Mouse (Mus musculus) limb, embryonic 10.5 days (tissue): ENCODE measurements around the gene Eef1akmt2. TPM values are rescaled to one million over a fixed set of nuclear protein-coding genes. Genes with fewer than 3 reads are reported as not detected.

Experiments
- DNase-seq: peaks from one replicate; pipeline ENCODE4 v3.0.0-alpha.2; 2017; ENCODE audit warnings: low spot score
- H3K27ac ChIP-seq: fragments of 300-500 bp; sonication (generic); 2 replicates; pipeline ENCODE4 v1.5.1; 2016; ENCODE audit warnings: mild to moderate bottlenecking
- H3K27me3 ChIP-seq: fragments of 300-500 bp; sonication (generic); 2 replicates; pipeline ENCODE4 v1.6.1; 2016; ENCODE audit warnings: low read depth, mild to moderate bottlenecking; ENCODE audit not compliant: poor library complexity, severe bottlenecking
- H3K36me3 ChIP-seq: fragments of 300-500 bp; sonication (generic); 2 replicates; pipeline ENCODE4 v1.6.1; 2016; ENCODE audit warnings: mild to moderate bottlenecking, moderate library complexity
- H3K4me1 ChIP-seq: fragments of 300-500 bp; sonication (generic); 2 replicates; pipeline ENCODE4 v1.6.1; 2016
- H3K4me3 ChIP-seq: fragments of 300-500 bp; sonication (generic); 2 replicates; pipeline ENCODE4 v1.5.1; 2016; ENCODE audit warnings: mild to moderate bottlenecking, moderate library complexity
- H3K9me3 ChIP-seq: fragments of 300-500 bp; sonication (generic); replicated peaks from 2 replicates; pipeline ENCODE4 v1.6.1; 2016; ENCODE audit warnings: mild to moderate bottlenecking
- WGBS: fragments of 180-500 bp; shearing (Covaris S2); methylation state at CpG from one replicate; pipeline ENCODE4 v1.1.7; 2016; 5-methylcytosine and 5-hydroxymethylcytosine counted together
- polyA plus RNA-seq: library from polyadenylated mRNA; unstranded; fragments of >200 nt; fragmentation: Nextera tagmentation; extraction: Ambion mirVana; gene quantifications from 2 replicates; pipeline ENCODE4 v1.2.1, GENCODE M21; 2016

The Eef1akmt2 gene
- polyA plus RNA-seq, result 74.0 and 74.6 TPM in 2 replicates

DNA sequence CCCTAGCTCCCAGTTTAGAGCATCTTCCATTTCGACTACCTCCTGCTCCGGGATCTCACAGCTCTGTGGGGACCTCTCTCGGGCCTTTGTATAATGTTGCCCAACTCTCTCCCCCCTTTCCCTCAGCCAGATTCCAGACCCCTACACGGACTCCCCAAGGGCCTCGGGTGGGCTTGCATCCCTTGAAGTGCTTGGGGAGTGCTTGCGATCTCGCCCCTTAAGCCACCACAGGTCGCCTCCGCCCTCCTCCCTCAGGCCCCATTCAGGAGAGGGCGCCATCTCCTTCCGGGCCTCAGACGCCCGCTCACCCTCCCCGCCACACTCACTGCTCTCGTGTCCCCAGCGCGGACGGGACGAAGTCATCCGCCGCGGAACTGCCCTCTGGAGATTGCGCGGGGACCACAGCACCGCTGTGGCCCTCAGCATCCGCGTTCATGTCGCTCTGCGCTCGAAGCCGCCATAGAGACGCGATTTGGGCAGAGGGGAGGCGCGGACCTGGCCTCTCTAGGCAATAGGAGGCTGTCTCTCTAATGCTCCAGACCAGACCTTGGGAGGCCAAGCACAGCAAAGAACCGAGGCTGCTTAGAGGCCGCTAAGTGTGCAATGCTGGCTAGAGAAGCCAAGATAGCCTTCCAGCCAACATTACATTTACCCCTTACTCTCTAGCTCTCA, at the start of gene Eef1akmt2:
Eef1akmt2 (minus strand) TSS at position 501 of the 672 bp plus-strand sequence.
- peak; percentile 88 for DNase-seq
- Histone ChIP-seq H3K27ac (peak within 1 kb of the TSS; percentile 99), H3K9me3 (no peaks in the 10 kb centered on the region), H3K4me3 (peak within 1 kb of the TSS; percentile 90), H3K27me3 (no peaks in the 10 kb centered on the region), H3K4me1 (peaks cover 25% of the 10 kb centered on the region), H3K36me3 (peaks cover 34% of the 10 kb centered on the region)
- under 1% methylated on average over 37 of the region's 37 CpGs for WGBS

DNA sequence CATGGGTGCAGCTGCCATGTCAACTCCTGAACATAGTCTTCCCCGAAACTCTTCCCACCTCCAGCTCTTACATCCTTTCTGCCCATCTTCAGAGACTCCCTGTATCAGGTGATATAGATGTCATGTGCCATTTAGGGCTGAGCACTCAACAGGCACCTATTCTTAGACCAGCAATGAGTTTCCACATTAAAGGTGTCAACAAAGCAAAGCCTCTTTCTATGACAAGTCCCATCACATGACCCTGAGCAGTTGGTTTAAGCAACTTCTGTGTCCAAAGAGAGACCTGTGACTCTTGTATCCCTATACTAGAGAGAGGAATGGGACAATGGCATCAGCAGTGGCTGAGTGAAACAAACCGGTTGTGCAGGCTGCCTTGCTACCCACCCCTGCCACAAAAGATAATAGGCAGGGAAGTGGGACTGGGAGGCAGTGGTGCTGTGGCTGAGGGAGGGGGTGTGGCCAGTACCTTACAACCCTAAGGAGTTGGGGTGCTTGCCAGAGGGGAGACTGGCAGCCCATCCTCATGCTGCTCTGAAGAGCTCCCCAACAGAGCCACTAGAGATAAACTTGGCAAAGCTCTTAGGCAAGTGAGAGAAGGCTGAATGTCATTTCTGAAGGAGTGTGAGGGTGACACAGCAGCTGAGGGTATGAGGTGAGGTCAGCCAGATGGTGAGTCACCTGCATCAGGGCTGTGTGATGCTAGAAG, 48.5 kb upstream of the Eef1akmt2 start:
- Histone ChIP-seq H3K4me3 (no peak overlapping the region), H3K9me3 (no peaks in the 10 kb centered on the region), H3K27me3 (no peaks in the 10 kb centered on the region), H3K4me1 (no peaks in the 10 kb centered on the region), H3K27ac (no peak overlapping the region), H3K36me3 (no peaks in the 10 kb centered on the region)
- no peak for DNase-seq
- WGBS, result 60% methylated on average over 2 of the region's 2 CpGs

DNA sequence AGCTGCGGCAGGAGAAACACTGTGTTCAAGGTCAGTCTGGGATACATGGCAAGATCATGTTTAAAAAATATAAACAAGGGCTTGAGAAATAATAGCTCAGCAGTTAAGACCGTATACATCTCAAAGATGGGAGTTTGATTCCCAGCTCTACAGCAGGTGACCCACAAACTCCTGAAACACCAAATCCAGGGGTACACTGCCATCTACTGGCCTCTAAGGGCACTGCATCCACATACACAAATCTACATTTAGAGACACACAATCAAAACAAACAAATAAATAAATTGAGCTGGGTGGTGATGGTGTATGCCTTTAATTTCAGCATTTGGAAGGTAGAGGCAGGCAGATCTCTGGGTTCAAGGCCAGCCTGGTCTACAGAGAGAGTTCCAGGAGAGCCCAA, 45.8 kb upstream of the Eef1akmt2 start:
- no peaks in the 10 kb centered on the region for H3K36me3 ChIP-seq
- H3K9me3 ChIP-seq, result no peaks in the 10 kb centered on the region
- WGBS, result 89% methylated on average over 2 of the region's 2 CpGs
- H3K27ac ChIP-seq, result no peak overlapping the region
- H3K4me1 ChIP-seq, result no peaks in the 10 kb centered on the region
- H3K27me3 ChIP-seq, result no peaks in the 10 kb centered on the region
- no peak overlapping the region for H3K4me3 ChIP-seq
- no peak for DNase-seq

DNA sequence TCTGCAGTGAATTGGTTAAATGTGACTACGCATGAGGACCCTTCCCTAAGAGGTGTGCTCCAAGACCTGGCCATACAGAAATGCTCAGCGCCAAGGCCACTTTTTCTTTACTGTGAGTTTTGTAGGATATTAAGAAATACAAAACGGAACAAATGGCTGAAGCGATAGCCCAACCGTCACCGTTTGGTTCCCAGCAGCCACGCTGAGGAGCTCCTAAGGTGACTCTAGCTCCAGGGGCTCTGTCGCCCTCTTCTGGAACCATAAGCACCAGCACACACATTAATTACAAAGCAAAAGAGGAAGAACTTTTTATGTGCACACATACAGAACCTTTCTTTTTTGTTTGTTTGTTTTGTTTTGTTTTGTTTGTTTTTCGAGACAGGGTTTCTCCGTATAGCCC, 44.8 kb upstream of the Eef1akmt2 start:
- DNase-seq, result no peak
- WGBS, result 82% methylated on average over 10 of the region's 10 CpGs

DNA sequence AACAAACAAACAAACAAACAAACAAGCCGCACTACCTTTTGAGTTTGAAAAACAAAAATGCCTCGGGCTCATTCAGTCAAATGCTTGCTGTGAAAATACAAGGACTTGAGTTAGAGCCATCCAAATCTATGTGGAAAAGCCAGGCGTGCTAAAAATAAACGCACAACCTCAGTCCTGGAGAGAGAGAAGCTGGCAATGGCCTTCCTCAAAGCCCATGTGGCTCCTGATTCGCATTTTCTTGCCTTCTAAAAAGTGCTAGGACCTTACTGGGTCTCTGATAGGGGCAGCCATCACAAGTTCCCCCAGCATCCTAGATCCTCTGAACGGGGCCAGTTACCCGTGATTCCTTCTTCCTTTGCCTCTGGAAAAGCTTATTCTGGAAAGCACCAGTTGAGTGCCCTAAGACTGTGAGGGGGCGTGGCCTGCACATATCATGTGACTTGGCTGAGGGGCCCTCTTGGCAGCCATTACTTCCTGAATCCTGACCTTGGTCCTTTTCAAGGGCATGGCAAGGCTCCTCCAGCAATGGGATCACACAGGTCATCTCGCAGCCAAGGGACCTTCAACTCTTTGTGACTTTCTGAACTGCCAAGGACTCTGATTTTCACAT, 43.8 kb upstream of the Eef1akmt2 start:
- Histone ChIP-seq H3K9me3 (no peaks in the 10 kb centered on the region), H3K4me1 (no peaks in the 10 kb centered on the region), H3K27me3 (no peaks in the 10 kb centered on the region), H3K36me3 (no peaks in the 10 kb centered on the region), H3K4me3 (no peak overlapping the region), H3K27ac (no peak overlapping the region)
- no peak for DNase-seq
- WGBS, result 92% methylated on average over 9 of the region's 9 CpGs

More for the DNA sequence above, 44.8 kb upstream of the Eef1akmt2 start:
- H3K36me3 ChIP-seq, result no peaks in the 10 kb centered on the region
- H3K4me3 ChIP-seq, result no peak overlapping the region
- no peaks in the 10 kb centered on the region for H3K27me3 ChIP-seq
- H3K4me1 ChIP-seq, result no peaks in the 10 kb centered on the region
- H3K9me3 ChIP-seq, result no peaks in the 10 kb centered on the region
- no peak overlapping the region for H3K27ac ChIP-seq

DNA sequence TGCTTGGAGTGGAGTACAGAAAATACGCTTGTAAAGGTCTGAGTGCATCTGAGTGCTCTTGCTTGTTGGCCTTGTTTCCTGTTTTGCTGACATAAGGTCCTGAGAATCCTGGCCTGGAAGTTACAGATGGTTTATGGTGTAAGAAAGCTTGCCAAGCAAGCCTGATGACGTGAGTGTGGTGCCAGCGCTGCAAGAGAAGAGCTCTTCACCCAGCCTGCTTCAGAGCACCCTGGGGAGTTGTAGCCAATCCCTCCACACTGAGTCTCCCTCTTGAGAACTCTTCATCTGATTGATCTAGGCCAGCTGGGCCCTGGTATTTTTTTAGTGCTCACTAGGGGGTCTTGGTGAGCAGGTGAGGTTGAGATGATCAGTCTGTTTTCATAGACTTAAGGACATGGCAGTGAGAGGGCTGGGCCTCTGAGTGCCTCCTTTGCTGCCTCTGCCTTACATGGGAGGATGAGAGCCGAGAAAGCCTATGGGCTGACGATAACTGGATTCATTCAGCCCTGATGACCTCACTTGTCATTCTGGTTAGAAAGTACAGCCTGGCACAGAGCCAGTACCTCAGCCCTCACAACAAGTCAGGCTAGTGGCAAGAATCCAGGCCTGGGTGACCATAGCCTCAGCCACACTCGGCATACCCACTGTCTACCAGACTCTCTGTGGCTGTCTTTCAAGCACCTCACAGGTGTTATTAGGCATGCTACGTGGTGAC, 42.5 kb upstream of the Eef1akmt2 start:
- DNase-seq, result no peak
- 84% methylated on average over 7 of the region's 7 CpGs for WGBS

DNA sequence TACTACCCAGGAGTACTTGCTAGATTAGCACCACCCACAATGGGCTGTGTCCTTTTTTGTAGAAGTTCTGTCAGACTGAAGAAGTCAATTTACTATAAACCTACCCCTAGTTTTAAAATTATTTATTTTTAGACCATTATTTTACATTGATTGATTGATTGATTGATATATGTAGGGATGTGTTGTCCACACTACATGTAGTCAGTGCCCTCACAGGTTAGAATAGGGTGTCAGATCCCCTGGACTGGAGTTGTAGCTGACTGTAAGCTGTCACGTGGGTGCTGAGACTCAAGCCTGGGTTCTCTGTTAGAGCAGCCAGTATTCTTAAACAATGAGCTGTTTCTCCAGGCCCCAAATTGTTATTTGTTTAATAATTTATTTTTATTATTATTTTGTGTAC, 40.9 kb upstream of the Eef1akmt2 start:
- no peaks in the 10 kb centered on the region for H3K36me3 ChIP-seq
- no peak overlapping the region for H3K27ac ChIP-seq
- no peak for DNase-seq
- H3K9me3 ChIP-seq, result no peaks in the 10 kb centered on the region
- H3K4me3 ChIP-seq, result no peak overlapping the region
- H3K4me1 ChIP-seq, result no peaks in the 10 kb centered on the region; the same call in 1 of the 2 replicates
- 76% methylated on average over 1 of the region's 1 CpGs for WGBS
- no peaks in the 10 kb centered on the region for H3K27me3 ChIP-seq

More for the DNA sequence above, 42.5 kb upstream of the Eef1akmt2 start:
- Histone ChIP-seq H3K27ac (no peak overlapping the region), H3K4me3 (no peak overlapping the region), H3K4me1 (no peaks in the 10 kb centered on the region), H3K36me3 (no peaks in the 10 kb centered on the region), H3K9me3 (no peaks in the 10 kb centered on the region), H3K27me3 (no peaks in the 10 kb centered on the region)

DNA sequence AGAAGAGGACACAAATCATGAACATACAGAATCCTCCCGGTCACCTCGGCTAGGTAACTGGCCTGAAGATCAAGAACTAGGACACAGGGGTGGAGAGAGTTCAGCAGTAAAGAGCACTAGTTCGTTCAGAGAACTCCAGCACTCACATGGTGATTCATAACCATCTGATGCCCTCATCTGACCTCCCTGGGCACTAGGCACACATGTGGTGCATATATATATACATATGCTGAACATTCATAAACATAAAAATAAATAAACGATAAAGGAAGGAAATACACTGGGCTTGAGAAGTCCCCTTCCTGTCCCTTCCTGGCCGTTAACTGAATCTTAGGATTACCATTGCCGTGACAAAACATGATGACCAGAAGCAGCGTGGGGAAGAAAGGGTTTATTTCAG, 40.3 kb upstream of the Eef1akmt2 start:
- Histone ChIP-seq H3K27ac (no peak overlapping the region), H3K4me1 (no peaks in the 10 kb centered on the region; the same call in 1 of the 2 replicates), H3K36me3 (no peaks in the 10 kb centered on the region), H3K4me3 (no peak overlapping the region), H3K27me3 (no peaks in the 10 kb centered on the region), H3K9me3 (no peaks in the 10 kb centered on the region)
- WGBS, result 79% methylated on average over 7 of the region's 7 CpGs
- no peak for DNase-seq

DNA sequence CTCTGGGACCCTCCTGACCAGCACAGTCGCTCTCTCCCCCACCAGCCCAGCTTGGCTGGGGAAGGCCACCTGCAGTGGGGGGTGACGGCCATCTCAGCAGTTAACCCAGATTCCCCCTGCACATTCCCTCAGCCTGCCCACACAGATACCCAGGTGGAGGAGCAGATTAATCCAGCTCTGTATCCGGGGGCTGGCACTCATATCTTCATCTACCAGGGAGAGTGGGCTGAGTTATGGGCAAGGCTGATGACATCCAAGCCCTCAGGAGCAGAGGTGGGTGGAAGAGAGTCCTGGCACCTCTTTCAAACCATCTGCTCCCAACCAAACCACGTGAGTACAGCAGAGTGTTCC, 39.8 kb upstream of the Eef1akmt2 start:
- DNase-seq, result no peak
- WGBS, result 69% methylated on average over 4 of the region's 4 CpGs
- no peaks in the 10 kb centered on the region for H3K36me3 ChIP-seq
- H3K4me1 ChIP-seq, result no peaks in the 10 kb centered on the region; the same call in 1 of the 2 replicates
- no peaks in the 10 kb centered on the region for H3K27me3 ChIP-seq
- H3K27ac ChIP-seq, result no peak overlapping the region
- H3K9me3 ChIP-seq, result no peaks in the 10 kb centered on the region
- H3K4me3 ChIP-seq, result no peak overlapping the region

DNA sequence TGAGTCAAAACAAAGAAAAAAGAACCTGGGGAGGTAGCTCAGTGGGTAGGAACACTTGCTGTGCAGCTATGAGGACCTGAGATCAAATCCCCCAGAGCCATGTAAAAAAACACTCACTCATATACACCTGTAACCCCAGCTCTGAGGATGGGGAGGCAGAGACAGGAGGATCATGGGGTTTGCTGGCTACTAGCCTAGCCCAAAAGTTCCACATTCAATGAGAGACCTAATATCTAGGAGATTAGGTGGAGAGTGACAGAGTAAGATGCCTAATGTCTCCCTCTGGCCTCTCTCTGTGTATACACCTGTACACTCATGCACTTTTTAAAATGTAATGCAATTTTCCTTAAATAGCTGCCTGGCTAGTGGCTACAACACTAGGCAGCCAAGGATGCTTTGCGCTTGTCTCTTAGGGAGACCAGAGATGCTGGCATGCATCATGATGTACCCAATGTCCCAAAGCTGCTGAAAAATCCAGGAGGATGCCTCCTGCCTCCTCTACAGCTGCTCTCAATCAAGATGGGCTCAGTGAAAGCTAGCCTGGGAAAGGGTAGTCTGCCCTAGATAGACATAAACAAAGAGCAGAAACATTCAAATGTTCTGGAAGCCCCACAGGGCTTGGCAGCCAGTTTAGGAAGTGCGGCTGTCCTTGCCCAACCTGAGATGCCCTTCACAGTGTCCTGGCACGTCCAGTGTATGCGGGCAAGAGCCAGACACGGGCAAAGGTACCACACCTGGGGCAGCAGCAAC, 39.3 kb upstream of the Eef1akmt2 start:
- H3K9me3 ChIP-seq, result no peaks in the 10 kb centered on the region
- H3K36me3 ChIP-seq, result no peaks in the 10 kb centered on the region
- H3K27me3 ChIP-seq, result no peaks in the 10 kb centered on the region
- H3K4me3 ChIP-seq, result no peak overlapping the region
- no peak for DNase-seq
- 84% methylated on average over 5 of the region's 5 CpGs for WGBS
- H3K4me1 ChIP-seq, result no peaks in the 10 kb centered on the region; the same call in 1 of the 2 replicates
- no peak overlapping the region for H3K27ac ChIP-seq

DNA sequence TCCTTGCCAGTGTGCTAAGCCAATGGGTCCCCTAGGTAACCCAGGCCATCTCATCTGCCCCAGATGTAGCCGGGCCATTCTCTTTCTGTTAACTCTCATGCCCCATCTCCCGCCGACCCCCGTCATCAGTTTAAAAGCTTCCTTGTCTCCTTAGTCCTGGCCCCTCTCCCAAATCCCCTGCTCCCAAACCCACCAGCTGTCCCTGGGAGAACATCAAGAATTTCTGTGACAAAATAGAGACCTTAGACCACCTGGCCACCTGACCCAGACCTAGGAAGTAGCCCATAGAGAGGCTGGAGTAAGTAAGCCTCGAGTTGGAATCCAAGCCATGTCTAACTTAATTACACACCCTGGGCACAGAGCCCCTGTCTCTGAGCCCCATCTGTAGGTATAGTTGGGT, 37.7 kb upstream of the Eef1akmt2 start:
- H3K27ac ChIP-seq, result no peak overlapping the region
- H3K27me3 ChIP-seq, result no peaks in the 10 kb centered on the region
- no peak overlapping the region for H3K4me3 ChIP-seq
- no peaks in the 10 kb centered on the region; the same call in 1 of the 2 replicates for H3K4me1 ChIP-seq
- H3K9me3 ChIP-seq, result no peaks in the 10 kb centered on the region
- 87% methylated on average over 5 of the region's 5 CpGs for WGBS
- peaks cover 5% of the 10 kb centered on the region for H3K36me3 ChIP-seq
- no peak for DNase-seq

DNA sequence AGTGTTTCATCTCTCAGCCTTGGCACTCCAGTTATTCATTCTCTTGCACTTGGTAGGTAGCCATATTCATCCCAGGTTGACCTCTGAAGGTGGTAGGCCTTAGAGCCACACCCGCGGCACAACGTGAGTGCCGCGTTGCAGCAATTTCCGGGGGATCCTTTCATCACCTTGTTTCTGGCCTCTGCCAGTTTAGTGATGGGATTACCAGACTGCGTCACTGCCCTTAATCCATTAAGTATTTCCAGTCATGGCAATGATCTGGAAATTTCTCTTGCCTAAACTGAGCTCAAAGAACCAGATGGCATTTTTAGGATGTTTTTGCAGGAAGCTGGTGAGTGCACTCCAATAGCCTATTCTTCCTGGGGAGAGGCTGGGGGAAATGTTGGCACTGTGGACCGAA, 37.2 kb upstream of the Eef1akmt2 start:
- DNase-seq, result no peak
- no peaks in the 10 kb centered on the region for H3K27me3 ChIP-seq
- peaks cover 10% of the 10 kb centered on the region for H3K36me3 ChIP-seq
- H3K4me1 ChIP-seq, result no peaks in the 10 kb centered on the region; the same call in 1 of the 2 replicates
- WGBS, result 95% methylated on average over 8 of the region's 8 CpGs
- no peak overlapping the region for H3K4me3 ChIP-seq
- H3K27ac ChIP-seq, result no peak overlapping the region
- no peaks in the 10 kb centered on the region for H3K9me3 ChIP-seq
